Mouse (Mus musculus): ENCODE data around the gene Shc1. TPM values are rescaled to one million over a fixed set of nuclear protein-coding genes. Genes with fewer than 3 reads are reported as not detected.
A peak's percentile ranks its signal among the peaks of the same experiment; 100 is the strongest.

Gene Shc1
- polyA plus RNA-seq (2012; rRNA removed) = 85.7 and 87.7 TPM in 2 replicates

DNA sequence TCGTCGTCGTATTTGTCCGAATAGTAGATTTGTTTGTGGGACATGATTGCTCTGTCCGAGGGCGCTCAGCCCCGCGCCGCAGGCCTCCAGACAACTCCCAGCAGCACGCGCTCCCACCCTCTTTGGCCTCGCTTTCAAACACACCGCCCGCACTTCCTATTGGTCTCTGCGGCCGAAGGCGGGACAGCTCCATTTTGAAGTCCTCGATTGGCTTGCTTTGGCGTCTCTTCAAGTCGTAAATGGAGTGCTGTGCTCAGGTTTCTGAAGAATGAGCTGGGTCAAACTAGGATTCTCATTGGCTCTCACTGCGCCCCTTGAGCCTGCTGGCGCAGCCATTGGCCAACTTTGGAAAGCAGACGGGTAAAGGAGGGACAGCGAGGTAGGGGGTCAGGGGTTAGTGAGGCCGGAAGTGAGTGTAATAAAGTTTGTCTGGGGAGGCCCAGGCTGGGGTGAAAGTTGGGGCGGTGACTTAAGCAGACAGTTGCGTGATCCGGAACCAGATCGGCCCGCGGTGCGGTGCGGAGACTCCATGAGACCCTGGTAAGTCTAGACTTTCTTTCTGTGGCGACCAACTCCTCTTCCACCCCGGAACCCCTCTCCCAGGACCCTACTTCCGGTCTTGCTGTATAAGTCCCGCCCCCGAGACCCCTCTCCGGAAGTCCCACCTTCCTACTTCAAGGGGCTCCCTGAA lies at the start of gene Shc1, which contains the start of gene Cks1b:
Shc1 (plus strand) TSS at position 274 of the 691 bp plus-strand sequence.
Cks1b (minus strand) TSS at position 214 of the 691 bp plus-strand sequence.
- peak; percentile 80 for DNase-seq (ENCODE audit: low spot score)

DNA sequence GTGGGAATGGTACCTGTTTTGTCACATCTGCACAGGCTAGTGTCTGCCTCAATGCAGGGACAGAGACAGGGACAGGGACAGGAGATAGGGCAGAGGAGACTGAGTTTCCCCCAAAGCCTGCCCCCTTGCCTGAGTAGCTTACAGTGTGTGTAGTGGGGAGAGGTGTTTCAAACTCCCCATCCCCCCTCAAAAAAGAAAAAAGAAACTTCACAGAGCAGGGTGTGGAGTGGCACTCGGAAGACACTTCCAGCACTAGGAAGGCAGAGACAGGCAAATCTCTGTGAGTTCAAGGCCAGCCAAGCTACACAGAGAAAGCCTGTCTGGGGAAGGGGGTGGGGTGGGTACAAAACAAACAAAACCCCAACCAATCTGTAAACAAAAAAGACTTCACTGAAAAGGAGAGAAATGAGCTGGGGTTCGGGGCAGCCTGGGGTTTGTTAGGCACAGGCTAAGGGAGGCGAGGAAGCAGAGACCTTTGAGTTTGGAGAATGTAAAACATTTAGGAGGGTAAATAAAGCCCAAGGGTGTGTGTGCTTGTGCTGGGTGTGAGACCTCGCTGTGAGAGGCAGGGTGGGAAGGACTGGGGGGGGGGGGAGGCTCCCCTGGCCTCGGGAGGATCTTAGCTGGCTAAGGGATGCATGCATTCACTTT lies 44.5 kb upstream of the Shc1 start:
- DNase-seq (ENCODE audit: low spot score) = no peak

- no peak for DNase-seq (ENCODE audit: low spot score)
Observed at GRCm38 (mm10) chr3:89377831-89378230, 40.4 kb upstream of the Shc1 start.

DNA sequence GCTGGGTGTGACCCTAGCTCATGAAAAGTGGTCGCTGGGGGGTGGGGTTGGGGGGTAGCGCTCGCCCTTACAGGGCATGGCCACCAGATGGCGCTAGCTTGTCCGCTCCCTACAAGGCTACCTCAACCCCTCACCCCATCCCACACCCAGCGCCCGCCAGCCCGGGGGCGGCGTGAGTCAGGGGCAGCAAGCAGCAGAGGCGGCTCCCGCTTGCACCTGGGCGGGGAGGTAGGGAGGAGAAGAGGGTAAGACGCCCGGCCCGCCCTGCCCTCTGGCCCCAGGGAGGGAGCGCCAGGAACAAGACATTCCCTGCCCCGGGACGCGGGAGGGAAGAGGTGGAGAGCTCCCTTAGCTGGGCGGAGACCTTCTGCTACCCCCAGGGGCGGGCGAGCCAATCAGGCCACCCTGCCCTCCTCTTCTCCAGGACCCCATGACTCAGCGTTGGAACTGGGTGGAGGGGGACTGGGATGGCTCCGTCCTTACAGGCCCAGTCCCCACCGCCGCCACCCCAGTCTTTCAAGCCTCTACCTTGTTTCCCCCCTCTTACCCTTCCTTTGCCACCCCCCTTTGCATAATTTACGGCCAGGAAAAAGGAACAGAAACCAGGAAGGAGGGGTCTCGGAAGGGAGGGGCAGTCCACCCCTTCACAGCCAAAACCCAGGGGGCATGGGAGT lies 39.7 kb upstream of the Shc1 start:
- peak; percentile 82 for DNase-seq (ENCODE audit: low spot score)

- DNase-seq (ENCODE audit: low spot score) = no peak
Observed at GRCm38 (mm10) chr3:89379388-89380131, 38.7 kb upstream of the Shc1 start.

- DNase-seq (ENCODE audit: low spot score) = no peak
Observed at GRCm38 (mm10) chr3:89380291-89380690, 38.0 kb upstream of the Shc1 start.

DNA sequence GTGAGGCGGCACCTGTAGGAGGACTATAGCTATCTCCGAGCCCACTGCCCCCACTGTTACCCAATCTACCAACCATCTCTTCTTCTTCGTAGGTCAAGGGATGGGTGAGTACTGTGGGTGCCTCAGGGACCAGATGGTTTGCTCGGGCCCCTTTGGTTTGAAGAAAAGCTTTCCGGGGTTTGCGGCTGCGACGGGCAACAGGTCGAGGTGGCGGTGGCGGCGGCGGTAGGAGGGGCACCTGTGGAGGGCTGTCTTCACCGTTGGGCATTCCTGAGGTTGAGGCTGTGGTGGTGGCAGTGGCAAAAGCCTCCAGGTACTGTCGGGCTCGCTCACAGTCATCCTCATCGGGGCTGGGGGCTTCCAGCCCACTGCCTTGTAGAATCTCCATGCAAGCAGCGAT lies 37.5 kb upstream of the Shc1 start:
- no peak for DNase-seq (ENCODE audit: low spot score)

GRCm38 (mm10) chr3:89381233-89381632 lies 37.0 kb upstream of the Shc1 start:
- DNase-seq (ENCODE audit: low spot score) = no peak

DNA sequence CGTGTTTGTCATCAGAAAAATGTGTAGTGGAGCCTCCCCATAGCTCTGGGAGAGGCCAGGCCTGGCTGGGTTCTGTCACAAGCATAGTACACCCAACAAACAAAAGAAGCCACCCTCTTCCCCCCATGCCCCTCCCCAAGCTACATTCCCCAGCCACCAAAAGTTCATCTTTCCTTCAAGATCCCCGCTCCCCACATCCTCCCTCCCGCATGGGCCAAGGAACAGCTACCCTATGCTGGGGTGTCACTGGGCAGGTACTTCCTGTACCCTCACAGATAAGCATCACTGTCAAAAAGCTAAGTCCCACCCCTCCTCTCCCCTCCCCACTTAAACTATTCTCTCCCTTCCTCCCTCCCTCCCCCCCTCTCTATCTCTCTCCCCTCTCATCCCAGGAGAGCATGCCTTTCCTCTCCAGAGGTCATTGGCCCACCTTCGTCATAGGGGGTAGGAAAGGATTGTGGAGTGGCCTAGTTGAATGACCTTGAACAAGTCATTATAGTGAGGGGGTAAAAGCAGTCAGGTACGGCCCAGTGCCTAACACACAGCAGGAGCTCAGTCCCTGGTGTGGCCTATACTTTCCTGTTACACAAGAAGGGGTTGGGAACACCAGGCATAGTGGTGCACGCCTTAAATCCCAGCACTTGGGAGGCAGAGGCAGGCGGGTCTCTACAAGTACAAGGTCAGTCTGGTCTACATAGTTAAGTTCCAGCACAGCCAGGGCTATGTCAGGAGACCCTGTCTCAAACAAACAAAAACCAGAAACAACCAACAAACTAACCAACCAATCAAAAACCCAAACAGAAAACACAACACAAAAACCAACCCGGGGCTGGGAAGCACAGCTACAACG lies 36.0 kb upstream of the Shc1 start:
- DNase-seq (ENCODE audit: low spot score) = no peak

- no peak for DNase-seq (ENCODE audit: low spot score)
Observed at GRCm38 (mm10) chr3:89382950-89383349, 35.3 kb upstream of the Shc1 start.

DNA sequence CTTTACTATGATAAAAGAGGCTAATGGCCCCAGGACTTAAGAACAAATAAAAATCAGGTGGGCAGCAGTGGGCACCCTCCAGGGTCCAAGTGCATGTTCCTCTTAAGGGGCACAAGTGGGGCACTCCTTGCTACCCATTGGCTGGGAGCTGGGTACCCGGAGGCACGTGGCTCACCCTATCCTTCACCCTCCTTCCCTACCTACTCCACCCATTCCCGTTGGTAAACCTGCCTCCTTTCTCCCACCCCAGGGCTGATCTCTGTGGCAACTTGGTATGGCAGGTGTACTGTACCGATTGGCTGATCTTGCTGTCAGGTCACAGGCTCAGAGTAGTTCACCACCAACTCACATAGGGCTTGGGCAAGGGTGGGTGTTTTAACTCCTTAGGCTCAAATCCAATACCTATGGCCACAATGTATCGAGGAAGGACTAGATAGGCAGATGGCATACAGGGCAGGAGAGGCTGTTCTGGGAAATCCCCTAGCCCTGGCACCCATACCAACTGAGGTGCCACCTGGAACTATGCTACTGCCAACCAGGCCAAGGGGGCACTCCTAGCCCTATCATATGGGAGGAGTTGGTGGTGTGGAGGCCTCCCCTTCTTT lies 34.5 kb upstream of the Shc1 start:
- DNase-seq (ENCODE audit: low spot score) = no peak

GRCm38 (mm10) chr3:89384331-89385076 lies 33.7 kb upstream of the Shc1 start:
- DNase-seq (ENCODE audit: low spot score) = peak; percentile 54

DNA sequence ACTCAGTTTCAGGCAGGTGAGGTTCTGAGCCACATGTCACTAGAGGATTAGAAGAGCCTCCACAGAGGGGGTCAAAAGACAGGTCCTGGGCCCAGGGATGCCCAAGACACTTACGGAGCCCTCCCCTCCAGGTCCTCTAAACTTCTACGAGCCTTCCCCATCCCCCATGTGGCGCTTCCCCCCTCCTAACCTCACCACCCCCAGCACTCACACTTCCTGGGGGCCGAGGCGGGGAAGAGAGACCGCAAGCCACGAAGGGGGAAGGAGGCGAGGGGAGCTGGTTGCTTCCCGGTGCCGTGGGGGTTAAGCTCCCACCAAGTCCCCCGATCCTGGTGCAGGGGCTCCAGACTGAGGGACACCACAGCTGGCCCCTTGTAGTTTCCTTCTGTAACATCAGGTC lies 32.8 kb upstream of the Shc1 start:
- no peak for DNase-seq (ENCODE audit: low spot score)

DNA sequence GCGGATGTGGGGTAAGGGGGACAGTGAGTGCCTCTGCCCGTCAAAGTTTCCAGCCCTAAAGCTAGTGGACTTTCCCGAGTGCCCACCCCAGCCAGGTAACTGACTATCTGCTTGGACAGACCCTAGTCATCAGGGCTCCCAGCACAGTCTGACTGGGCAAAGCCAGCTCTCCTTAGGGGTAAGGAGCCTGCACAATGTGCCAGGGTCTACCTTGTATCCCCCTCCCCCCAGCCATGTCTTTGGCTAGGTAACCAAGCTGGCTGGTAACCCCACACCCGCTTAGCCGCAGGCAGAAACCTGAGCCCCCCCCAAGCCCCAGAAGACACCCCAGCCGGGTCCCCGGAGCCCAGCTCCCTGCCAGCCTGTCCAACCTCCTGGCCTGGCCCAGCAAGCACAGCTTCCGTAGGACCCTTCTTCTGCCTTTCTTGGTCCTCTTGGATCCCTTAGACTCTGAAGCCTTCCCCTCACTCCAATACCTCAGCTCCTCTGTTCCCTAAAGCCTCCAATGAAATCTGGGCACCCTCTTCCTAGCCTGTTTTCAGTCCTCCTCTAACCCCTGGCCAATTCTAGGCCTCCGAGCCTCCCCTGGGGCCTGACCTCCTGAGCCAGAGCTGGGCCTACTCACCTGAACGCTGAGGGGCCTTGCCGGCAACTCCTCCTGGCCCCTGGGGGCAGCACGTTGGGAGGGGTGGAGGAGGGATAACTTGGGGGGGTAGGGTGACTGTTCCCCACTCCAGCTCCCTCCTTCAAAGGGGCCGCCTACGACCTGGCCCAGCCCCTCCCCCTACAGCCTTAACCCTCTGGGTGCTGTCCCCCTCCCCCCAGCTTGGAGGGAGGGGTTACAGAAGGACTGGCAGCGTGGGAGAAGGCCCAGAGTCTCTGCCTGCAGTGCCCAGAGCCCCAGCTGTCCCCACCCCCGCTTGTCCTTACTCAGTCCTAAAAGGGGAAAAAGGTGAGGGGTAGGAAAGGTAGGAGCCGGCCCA lies 31.5 kb upstream of the Shc1 start:
- no peak for DNase-seq (ENCODE audit: low spot score)

DNA sequence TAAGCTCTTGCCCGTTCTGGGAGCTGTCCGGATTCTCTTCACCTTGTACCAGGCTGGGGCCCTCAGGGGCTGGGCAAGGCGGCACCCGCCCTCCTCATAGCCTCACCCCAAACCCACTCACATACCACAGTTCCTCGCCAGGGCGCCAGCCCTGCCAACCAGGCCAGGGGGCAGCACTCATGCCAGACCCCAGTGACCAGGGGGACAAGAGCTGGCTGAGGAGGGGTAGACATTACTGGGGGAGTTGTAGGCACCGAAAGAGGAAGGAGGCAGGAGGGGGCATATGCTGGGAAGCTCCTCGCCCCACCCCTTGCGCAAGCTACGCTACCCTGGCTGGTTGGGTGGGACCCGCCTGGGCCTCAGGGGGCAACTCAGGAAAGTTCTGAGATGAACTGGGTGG lies 30.6 kb upstream of the Shc1 start:
- peak; percentile 47 for DNase-seq (ENCODE audit: low spot score)

- DNase-seq (ENCODE audit: low spot score) = peak; percentile 48
Observed at GRCm38 (mm10) chr3:89388134-89388881, 29.9 kb upstream of the Shc1 start.

- DNase-seq (ENCODE audit: low spot score) = no peak
Observed at GRCm38 (mm10) chr3:89388901-89389740, 29.1 kb upstream of the Shc1 start.
